ENCODE assay signal across 27 mouse cellular contexts in genomic region chr4:149223453-149223852, GRCm38 (mm10). TPM values are rescaled to one million over a fixed set of nuclear protein-coding genes. Genes with fewer than 3 reads are reported as not detected.
DNase-seq lines count a peak whose midpoint lies in the region; ATAC-seq and TF ChIP-seq lines count a peak whose summit lies in the region.
"Had no signal": no experiment of that assay in that cellular context is flagged by ENCODE, and none has a peak within 500 bp of the region (broad histone marks: within the 10 kb centered on the region; RNA-seq: fewer than 3 reads in every experiment).

No protein-coding gene starts in this region.

- no peak for DNase-seq in lung, postnatal 0 days (ENCODE audit: low spot score)
- DNase-seq in lung, postnatal 4 days: no peak
- peak; percentile 23 for DNase-seq in MEL (ENCODE audit: low read depth, low spot score)
- DNase-seq in stomach, postnatal 0 days (ENCODE audit: low spot score): no peak
- no peak for DNase-seq in adrenal gland, postnatal 36 days
- DNase-seq: adrenal gland, adult 2 months; cerebellum, adult 2 months; cerebellum, postnatal 14 days; gastrocnemius, postnatal 25 days; heart, adult 11 months; heart, postnatal 4 days; kidney, adult 2 months; left cerebral cortex, postnatal 4 days; liver, embryonic 13.5 days; lung, adult 2 months; lung, postnatal 14 days; right cerebral cortex, postnatal 14 days; thymus, postnatal 14 days had no signal

- no peak overlapping the region for H3K27ac ChIP-seq in intestine, postnatal 0 days (ENCODE audit: low read depth, low read length)
- H3K27ac ChIP-seq in intestine, embryonic 15.5 days: no peak overlapping the region
- no peak overlapping the region for H3K27ac ChIP-seq in lung, postnatal 0 days (ENCODE audit: low read length)
- no peak overlapping the region for H3K27ac ChIP-seq in MEL (ENCODE audit: control insufficient read depth, low read depth, low read length)
- no peak overlapping the region for H3K27ac ChIP-seq in stomach, postnatal 0 days (replicated peaks)
- H3K27ac ChIP-seq: hindbrain, embryonic 14.5 days; liver, embryonic 13.5 days; midbrain, embryonic 12.5 days had no signal

- no peaks in the 10 kb centered on the region for H3K9me3 ChIP-seq in intestine, postnatal 0 days (ENCODE audit: control insufficient read depth)
- H3K9me3 ChIP-seq in intestine, embryonic 15.5 days: no peaks in the 10 kb centered on the region
- H3K9me3 ChIP-seq in lung, postnatal 0 days (ENCODE audit: low read length): no peaks in the 10 kb centered on the region
- no peaks in the 10 kb centered on the region for H3K9me3 ChIP-seq in MEL (replicated peaks; ENCODE audit: insufficient read depth, low read length)
- no peaks in the 10 kb centered on the region for H3K9me3 ChIP-seq in stomach, postnatal 0 days (ENCODE audit: control insufficient read depth, low read length)
- H3K9me3 ChIP-seq: liver, embryonic 13.5 days had no signal

- peak; percentile 35 for TF ChIP-seq CTCF in intestine, postnatal 0 days (IDR thresholded peaks at IDR 0.05; ENCODE audit: low read depth)
- TF ChIP-seq CTCF in lung, postnatal 0 days (IDR thresholded peaks at IDR 0.05): peak; percentile 25
- peak in 1 of 3 experiments; percentile 30; a peak in 1 of 6 replicates for TF ChIP-seq CTCF in MEL (IDR thresholded peaks at IDR 0.05 in 2 of 3, conservative IDR thresholded peaks at IDR 0.05 in 1 of 3; ENCODE audit: control insufficient read depth in 1 of 3, insufficient read depth in 1 of 3, low read depth in 2 of 3, low read length in 3 of 3, poor library complexity in 1 of 3, severe bottlenecking in 1 of 3)
- peak; percentile 23; the same call in 1 of the 2 replicates for TF ChIP-seq CTCF in stomach, postnatal 0 days (IDR thresholded peaks at IDR 0.05; ENCODE audit: low read depth)

- no peak for TF ChIP-seq POLR2A in MEL (IDR thresholded peaks at IDR 0.05; ENCODE audit: control insufficient read depth in 1 of 2, insufficient read depth in 1 of 2, low read depth in 1 of 2, low read length in 2 of 2, poor library complexity in 1 of 2)

- H3K27me3 ChIP-seq in intestine, postnatal 0 days (replicated peaks; ENCODE audit: control insufficient read depth, insufficient read depth, low read length): no peaks in the 10 kb centered on the region
- no peaks in the 10 kb centered on the region for H3K27me3 ChIP-seq in intestine, embryonic 15.5 days (replicated peaks)
- H3K27me3 ChIP-seq in lung, postnatal 0 days (replicated peaks; ENCODE audit: insufficient read depth, low read length): no peaks in the 10 kb centered on the region
- H3K27me3 ChIP-seq in MEL (ENCODE audit: control insufficient read depth in 1 of 2, insufficient read depth in 2 of 2, low read length in 2 of 2): no peaks in the 10 kb centered on the region
- no peaks in the 10 kb centered on the region for H3K27me3 ChIP-seq in stomach, postnatal 0 days (ENCODE audit: control insufficient read depth, insufficient read depth, low read length)
- H3K27me3 ChIP-seq: CH12.LX; liver, embryonic 13.5 days; midbrain, embryonic 12.5 days had no signal

- WGBS in intestine, postnatal 0 days: 98% methylated on average over 3 of the region's 3 CpGs
- 92% methylated on average over 3 of the region's 3 CpGs for WGBS in intestine, embryonic 15.5 days
- 95% methylated on average over 3 of the region's 3 CpGs for WGBS in lung, postnatal 0 days
- WGBS in stomach, postnatal 0 days: 98% methylated on average over 3 of the region's 3 CpGs

- no peak overlapping the region for H3K4me2 ChIP-seq in intestine, postnatal 0 days (replicated peaks; ENCODE audit: low read depth)
- no peak overlapping the region for H3K4me2 ChIP-seq in intestine, embryonic 15.5 days (replicated peaks)
- H3K4me2 ChIP-seq in lung, postnatal 0 days (replicated peaks; ENCODE audit: low read depth, low read length): no peak overlapping the region
- H3K4me2 ChIP-seq in stomach, postnatal 0 days (replicated peaks; ENCODE audit: low read depth): no peak overlapping the region
- H3K4me2 ChIP-seq: heart, embryonic 11.5 days; hindbrain, embryonic 14.5 days; liver, embryonic 13.5 days; midbrain, embryonic 12.5 days had no signal

- TF ChIP-seq RAD21 in MEL (IDR thresholded peaks at IDR 0.05; ENCODE audit: low read depth, low read length): no peak

- no peaks in the 10 kb centered on the region for H3K4me1 ChIP-seq in intestine, postnatal 0 days (replicated peaks; ENCODE audit: control insufficient read depth, insufficient read depth, low read length)
- no peaks in the 10 kb centered on the region for H3K4me1 ChIP-seq in intestine, embryonic 15.5 days (replicated peaks)
- no peaks in the 10 kb centered on the region for H3K4me1 ChIP-seq in lung, postnatal 0 days (ENCODE audit: insufficient read depth, low read depth, low read length)
- no peaks in the 10 kb centered on the region for H3K4me1 ChIP-seq in MEL (ENCODE audit: control insufficient read depth in 1 of 2, insufficient read depth in 2 of 2, low read length in 2 of 2)
- H3K4me1 ChIP-seq in stomach, postnatal 0 days (replicated peaks; ENCODE audit: control insufficient read depth, insufficient read depth): no peaks in the 10 kb centered on the region
- H3K4me1 ChIP-seq: liver, embryonic 13.5 days had no signal

- H3K79me2 ChIP-seq in MEL (ENCODE audit: control insufficient read depth, insufficient read depth, low read length, poor library complexity): no peaks in the 10 kb centered on the region

- no peak overlapping the region for H3K4me3 ChIP-seq in intestine, postnatal 0 days (ENCODE audit: low read depth, low read length)
- H3K4me3 ChIP-seq in intestine, embryonic 15.5 days (replicated peaks): no peak overlapping the region
- H3K4me3 ChIP-seq in lung, postnatal 0 days (ENCODE audit: low read depth, low read length): no peak overlapping the region
- H3K4me3 ChIP-seq in MEL (ENCODE audit: control insufficient read depth in 1 of 2, insufficient read depth in 1 of 2, low read depth in 2 of 2, low read length in 2 of 2): no peak overlapping the region
- no peak overlapping the region for H3K4me3 ChIP-seq in stomach, postnatal 0 days (ENCODE audit: low read depth, low read length)
- H3K4me3 ChIP-seq: erythroblast, embryonic 14.5 days; liver, embryonic 13.5 days; midbrain, embryonic 12.5 days had no signal

- no peak for TF ChIP-seq EP300 in lung, postnatal 0 days (IDR thresholded peaks at IDR 0.05)
- no peak for TF ChIP-seq EP300 in MEL (IDR thresholded peaks at IDR 0.05; ENCODE audit: low read depth in 1 of 2, low read length in 2 of 2)
- TF ChIP-seq EP300 in stomach, postnatal 0 days (optimal IDR thresholded peaks at IDR 0.05): no peak

- no peak overlapping the region for H3K9ac ChIP-seq in intestine, postnatal 0 days (ENCODE audit: low read depth, low read length)
- no peak overlapping the region for H3K9ac ChIP-seq in intestine, embryonic 15.5 days
- H3K9ac ChIP-seq in lung, postnatal 0 days (replicated peaks; ENCODE audit: low read depth): no peak overlapping the region
- no peak overlapping the region for H3K9ac ChIP-seq in MEL (ENCODE audit: control insufficient read depth, low read depth, low read length, poor library complexity, severe bottlenecking)
- H3K9ac ChIP-seq in stomach, postnatal 0 days (ENCODE audit: low read length): no peak overlapping the region
- H3K9ac ChIP-seq: hindbrain, embryonic 14.5 days; liver, embryonic 13.5 days; midbrain, embryonic 12.5 days had no signal

- H3K36me3 ChIP-seq in intestine, postnatal 0 days (ENCODE audit: control insufficient read depth, insufficient read depth): peaks cover 65% of the 10 kb centered on the region
- peaks cover 9% of the 10 kb centered on the region; the same call in 1 of the 2 replicates for H3K36me3 ChIP-seq in intestine, embryonic 15.5 days
- H3K36me3 ChIP-seq in lung, postnatal 0 days (ENCODE audit: insufficient read depth, low read length): peaks cover 29% of the 10 kb centered on the region
- no peaks in the 10 kb centered on the region for H3K36me3 ChIP-seq in MEL (ENCODE audit: control insufficient read depth in 1 of 2, insufficient read depth in 2 of 2, low read length in 2 of 2)
- H3K36me3 ChIP-seq in stomach, postnatal 0 days (ENCODE audit: control insufficient read depth, insufficient read depth, low read length): peaks cover 20% of the 10 kb centered on the region

- no peak for ATAC-seq in intestine, postnatal 0 days
- ATAC-seq in intestine, embryonic 15.5 days: no peak
- no peak for ATAC-seq in lung, postnatal 0 days
- ATAC-seq in stomach, postnatal 0 days (ENCODE audit: low FRiP score, low TSS enrichment): no peak
- ATAC-seq: activated CD4-positive, CD25-positive, alpha-beta regulatory T cell, adult 4 months; inflammation-experienced regulatory T-cells, adult 6 months had no signal

TF ChIP-seq in MEL, 35 proteins besides CTCF, POLR2A, EP300 and RAD21:
- peak; percentile 52; the same call in 1 of the 2 replicates for TF ChIP-seq ZNF384 (IDR thresholded peaks at IDR 0.05; ENCODE audit: low read depth, low read length)
- no peak for TF ChIP-seq ZMIZ1 (IDR thresholded peaks at IDR 0.05; ENCODE audit: low read depth, low read length)
- no peak for TF ChIP-seq MAZ (IDR thresholded peaks at IDR 0.05; ENCODE audit: low read depth, low read length)
- no peak for TF ChIP-seq ZKSCAN1 (IDR thresholded peaks at IDR 0.05; ENCODE audit: low read depth, low read length)
- no peak for TF ChIP-seq MEF2A (IDR thresholded peaks at IDR 0.05; ENCODE audit: extremely low read depth, insufficient replicate concordance, low read depth, low read length, poor library complexity, severe bottlenecking)
- TF ChIP-seq POLR2AphosphoS2 (IDR thresholded peaks at IDR 0.05; ENCODE audit: low read length): no peak
- TF ChIP-seq UBTF (IDR thresholded peaks at IDR 0.05; ENCODE audit: borderline replicate concordance, insufficient read depth, low read depth, low read length): no peak
- 0 out of 2 replicates have a peak, but pooled peaks have one; percentile 23 for TF ChIP-seq MYC (IDR thresholded peaks at IDR 0.05; ENCODE audit: low read depth, low read length)
- TF ChIP-seq ETS1 (IDR thresholded peaks at IDR 0.05; ENCODE audit: low read depth, low read length): no peak
- no peak for TF ChIP-seq NELFE (IDR thresholded peaks at IDR 0.05; ENCODE audit: low read depth, low read length)
- TF ChIP-seq SMC3 (IDR thresholded peaks at IDR 0.05; ENCODE audit: low read depth, low read length): peak; percentile 24; the same call in 1 of the 2 replicates

RNA-seq across cellular contexts. Expression of gene Pgd, which starts 56.9 kb away (rescaled TPM):
- 109 and 113 TPM in 2 replicates for polyA plus RNA-seq in intestine, postnatal 0 days (2015; fragmentation: Nextera tagmentation; extraction: Ambion mirVana)
- polyA plus RNA-seq in intestine, embryonic 15.5 days (2015; fragmentation: Nextera tagmentation; extraction: Ambion mirVana): 195 and 210 TPM in 2 replicates
- polyA plus RNA-seq in lung, postnatal 0 days (2015; fragmentation: Nextera tagmentation; extraction: Ambion mirVana): 113 and 119 TPM in 2 replicates
- 116 and 133 TPM in 2 replicates for total RNA-seq in MEL (2012; rRNA removed)
- 100 to 1,000 TPM in 1 of 2 experiments, not detected in 1; 219 TPM for polyA plus RNA-seq in MEL (2012; ENCODE audit: insufficient read depth in 1 of 2, insufficient read length in 2 of 2, low read depth in 1 of 2, low replicate concordance in 2 of 2, missing spikeins in 1 of 2)
- polyA plus RNA-seq in stomach, postnatal 0 days (2015; fragmentation: Nextera tagmentation; extraction: Ambion mirVana): 266 and 290 TPM in 2 replicates
- total RNA-seq in adrenal gland, postnatal 36 days (2021): 100 to 1,000 TPM; 304 to 318 TPM
